Mouse (Mus musculus): ENCODE measurements at regions not wholly inside any gene's neighbourhood (a gene's known extent, or its start where the extent isn't known, plus 50 kb on each side); places are given as distances from the start of the nearest gene placed in this dataset.

DNA sequence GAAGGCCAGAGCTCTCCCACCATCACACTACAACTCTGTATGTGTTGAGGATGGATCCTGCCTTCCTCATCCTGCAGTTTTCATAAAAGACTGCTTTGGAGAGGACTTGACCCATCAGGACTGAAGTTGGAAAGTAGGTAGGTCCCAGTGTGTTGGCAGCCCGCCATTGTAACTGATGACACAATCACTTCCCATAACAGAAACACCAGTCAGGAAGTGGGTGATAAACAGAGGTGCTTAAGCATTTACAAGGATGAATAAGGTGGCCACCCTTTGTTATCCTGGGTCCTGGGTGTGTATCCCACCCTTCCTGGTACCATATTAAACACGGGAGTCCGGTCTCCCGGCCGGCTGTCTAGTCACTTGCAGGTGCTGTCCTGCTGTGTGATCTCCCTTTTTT, 118.3 kb downstream of the Snx10 start:
- no peaks in the 10 kb centered on the region for H3K36me3 ChIP-seq (ENCODE audit: insufficient read depth, low read length)
- peaks cover 3% of the 10 kb centered on the region; the same call in 1 of the 2 replicates for H3K9me3 ChIP-seq (ENCODE audit: low read length)
- no peak overlapping the region for H3K4me3 ChIP-seq (replicated peaks; ENCODE audit: low read length)
- H3K27me3 ChIP-seq (ENCODE audit: insufficient read depth, low read length), result no peaks in the 10 kb centered on the region
- no peak for TF ChIP-seq NANOG (IDR thresholded peaks at IDR 0.05; ENCODE audit: borderline replicate concordance, low read length)
- TF ChIP-seq CTCF (conservative IDR thresholded peaks at IDR 0.05; ENCODE audit: low read length), result no peak
- no peak for TF ChIP-seq POU5F1 (IDR thresholded peaks at IDR 0.05; ENCODE audit: borderline replicate concordance, low read length)
- H3K4me1 ChIP-seq (replicated peaks; ENCODE audit: low read depth, low read length), result no peaks in the 10 kb centered on the region

DNA sequence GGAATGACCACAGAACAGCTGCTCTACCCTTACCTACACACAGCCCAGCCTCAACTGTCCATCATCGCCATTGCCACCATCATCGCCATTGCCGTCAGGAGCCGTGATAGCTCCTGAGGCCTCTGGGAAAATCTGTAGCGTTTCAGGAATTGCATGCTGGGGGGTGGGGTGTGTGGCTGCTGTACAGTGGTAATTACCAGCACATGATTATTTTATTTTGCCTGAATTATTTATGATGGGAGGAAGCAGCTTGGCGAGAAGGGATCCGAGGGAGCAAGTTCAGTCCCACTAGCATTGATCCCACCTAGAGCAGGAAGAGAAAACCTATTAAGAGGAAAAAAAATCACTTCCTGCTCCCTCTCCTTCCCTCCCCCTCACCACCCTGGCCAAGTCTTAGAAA, 125.1 kb downstream of the Snx10 start:
- TF ChIP-seq NANOG (IDR thresholded peaks at IDR 0.05; ENCODE audit: borderline replicate concordance, low read length) (no peak), POU5F1 (IDR thresholded peaks at IDR 0.05; ENCODE audit: borderline replicate concordance, low read length) (no peak), CTCF (conservative IDR thresholded peaks at IDR 0.05; ENCODE audit: low read length) (no peak)
- H3K9me3 ChIP-seq (ENCODE audit: low read length), result no peaks in the 10 kb centered on the region
- H3K27me3 ChIP-seq (ENCODE audit: insufficient read depth, low read length), result no peaks in the 10 kb centered on the region
- H3K4me1 ChIP-seq (replicated peaks; ENCODE audit: low read depth, low read length), result no peaks in the 10 kb centered on the region
- no peaks in the 10 kb centered on the region for H3K36me3 ChIP-seq (ENCODE audit: insufficient read depth, low read length)
- H3K4me3 ChIP-seq (replicated peaks; ENCODE audit: low read length), result no peak overlapping the region

DNA sequence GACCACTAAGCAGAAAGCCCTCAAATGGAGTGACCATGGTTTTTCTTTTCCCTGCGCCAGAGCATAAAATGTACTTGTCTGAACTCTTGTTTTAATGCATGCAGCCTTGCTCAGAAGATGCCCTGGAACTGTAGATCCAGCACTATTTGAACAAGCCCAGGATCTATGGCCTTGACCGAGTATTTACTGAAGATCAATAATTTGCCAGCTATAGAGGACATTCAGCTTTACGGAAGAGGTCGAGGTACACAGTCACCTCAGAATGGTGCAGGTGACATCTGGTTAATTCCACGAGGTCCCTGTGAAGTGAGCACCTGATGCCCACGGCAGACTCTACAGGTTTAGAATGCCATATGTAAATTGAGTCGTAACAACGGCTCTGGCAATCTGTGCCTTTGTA, 130.1 kb downstream of the Snx10 start:
- H3K4me1 ChIP-seq (replicated peaks; ENCODE audit: low read depth, low read length), result peaks cover 16% of the 10 kb centered on the region
- TF ChIP-seq CTCF (conservative IDR thresholded peaks at IDR 0.05; ENCODE audit: low read length) (no peak), NANOG (IDR thresholded peaks at IDR 0.05; ENCODE audit: borderline replicate concordance, low read length) (no peak), POU5F1 (IDR thresholded peaks at IDR 0.05; ENCODE audit: borderline replicate concordance, low read length) (no peak)
- H3K27me3 ChIP-seq (ENCODE audit: insufficient read depth, low read length), result no peaks in the 10 kb centered on the region
- H3K9me3 ChIP-seq (ENCODE audit: low read length), result no peaks in the 10 kb centered on the region
- no peak overlapping the region for H3K4me3 ChIP-seq (replicated peaks; ENCODE audit: low read length)
- no peaks in the 10 kb centered on the region for H3K36me3 ChIP-seq (ENCODE audit: insufficient read depth, low read length)

DNA sequence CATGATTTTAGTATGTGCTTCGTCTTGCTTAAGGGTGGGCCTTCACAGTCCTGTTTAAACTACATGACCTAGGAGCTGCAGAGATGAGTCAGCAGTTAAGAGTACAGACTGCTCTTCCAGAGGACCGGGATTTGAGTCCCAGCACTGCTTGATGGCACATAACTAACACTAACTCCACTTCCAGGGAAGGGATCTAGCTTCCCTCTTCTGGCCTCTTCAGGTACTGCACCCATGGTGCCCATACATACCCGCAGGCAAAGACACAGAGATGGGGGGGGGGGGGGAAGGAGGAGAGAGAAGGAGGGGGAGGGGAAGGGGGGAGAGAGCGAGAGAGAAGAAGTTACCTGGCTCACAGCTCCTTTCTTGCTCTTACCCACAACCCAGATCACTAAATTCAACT, 131.3 kb downstream of the Snx10 start:
- H3K36me3 ChIP-seq (ENCODE audit: insufficient read depth, low read length), result no peaks in the 10 kb centered on the region
- H3K27me3 ChIP-seq (ENCODE audit: insufficient read depth, low read length), result no peaks in the 10 kb centered on the region
- TF ChIP-seq NANOG (IDR thresholded peaks at IDR 0.05; ENCODE audit: borderline replicate concordance, low read length) (no peak), CTCF (conservative IDR thresholded peaks at IDR 0.05; ENCODE audit: low read length) (peak; percentile 39)
- no peaks in the 10 kb centered on the region for H3K9me3 ChIP-seq (ENCODE audit: low read length)
- H3K4me3 ChIP-seq (replicated peaks; ENCODE audit: low read length), result no peak overlapping the region
- peaks cover 16% of the 10 kb centered on the region for H3K4me1 ChIP-seq (replicated peaks; ENCODE audit: low read depth, low read length)

DNA sequence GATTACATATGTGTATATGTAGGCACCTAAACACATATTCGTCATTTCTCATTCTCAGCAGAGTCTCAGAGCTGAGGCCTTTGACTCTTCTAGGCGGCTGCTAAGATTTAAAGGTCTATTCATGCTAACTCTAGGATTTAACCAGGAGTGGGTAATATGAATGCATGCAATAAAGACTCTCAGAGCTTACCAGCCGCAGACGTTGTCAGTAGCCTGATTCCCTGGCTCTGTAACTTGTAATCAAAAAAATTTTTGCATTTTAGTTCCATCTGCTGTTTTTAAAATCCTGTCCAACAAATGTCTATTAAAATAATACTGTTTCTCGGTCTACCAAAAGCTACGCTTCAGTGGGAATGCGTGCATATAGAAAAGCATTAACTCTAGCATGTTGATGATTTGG, 132.4 kb downstream of the Snx10 start:
- TF ChIP-seq CTCF (conservative IDR thresholded peaks at IDR 0.05; ENCODE audit: low read length) (no peak), NANOG (IDR thresholded peaks at IDR 0.05; ENCODE audit: borderline replicate concordance, low read length) (no peak), POU5F1 (IDR thresholded peaks at IDR 0.05; ENCODE audit: borderline replicate concordance, low read length) (no peak)

DNA sequence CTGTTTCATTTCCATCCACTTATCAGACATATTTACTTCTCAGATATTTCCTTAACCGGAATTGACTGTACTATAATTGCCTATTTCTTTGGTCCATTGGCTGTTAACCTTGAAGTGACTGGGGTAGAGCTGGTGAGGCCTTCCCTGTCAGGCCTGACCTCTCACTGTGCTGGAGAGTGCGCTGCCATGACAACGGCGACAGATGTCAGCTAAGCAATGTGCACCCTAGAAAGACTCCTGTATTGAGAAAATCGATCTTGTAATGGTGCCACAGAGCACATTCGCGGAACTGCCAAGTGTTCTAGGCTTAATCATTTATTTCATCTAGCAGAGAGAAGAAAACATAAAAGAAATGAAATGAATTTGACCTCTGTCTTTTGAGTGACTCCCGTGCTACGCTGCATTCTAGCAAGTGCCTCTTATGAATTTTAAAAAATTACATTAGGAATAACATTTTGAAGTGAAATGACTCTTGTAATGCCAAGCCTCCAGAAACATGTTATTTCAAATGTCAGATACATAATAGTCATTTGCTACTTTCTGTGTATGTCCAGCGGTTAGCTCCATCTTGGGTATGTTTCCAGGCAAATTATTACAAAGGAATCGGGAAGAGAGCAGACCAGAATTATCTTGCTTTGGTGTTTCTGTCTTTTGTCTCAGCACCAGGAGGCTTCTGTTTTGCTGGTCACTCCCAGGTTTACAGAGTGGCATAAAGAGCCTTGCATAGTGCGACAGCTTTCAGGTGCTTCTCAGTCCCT, 133.4 kb downstream of the Snx10 start:
- no peak for TF ChIP-seq CTCF (conservative IDR thresholded peaks at IDR 0.05; ENCODE audit: low read length)
- TF ChIP-seq POU5F1 (IDR thresholded peaks at IDR 0.05; ENCODE audit: borderline replicate concordance, low read length), result no peak
- TF ChIP-seq NANOG (IDR thresholded peaks at IDR 0.05; ENCODE audit: borderline replicate concordance, low read length), result no peak
- Histone ChIP-seq H3K36me3 (ENCODE audit: insufficient read depth, low read length) (no peaks in the 10 kb centered on the region), H3K27me3 (ENCODE audit: insufficient read depth, low read length) (no peaks in the 10 kb centered on the region), H3K4me3 (replicated peaks; ENCODE audit: low read length) (no peak overlapping the region), H3K9me3 (ENCODE audit: low read length) (peaks cover 4% of the 10 kb centered on the region; the same call in 1 of the 2 replicates), H3K4me1 (replicated peaks; ENCODE audit: low read depth, low read length) (peaks cover 16% of the 10 kb centered on the region)

More for the DNA sequence above, 132.4 kb downstream of the Snx10 start:
- no peaks in the 10 kb centered on the region for H3K9me3 ChIP-seq (ENCODE audit: low read length)
- no peaks in the 10 kb centered on the region for H3K36me3 ChIP-seq (ENCODE audit: insufficient read depth, low read length)
- H3K4me3 ChIP-seq (replicated peaks; ENCODE audit: low read length), result no peak overlapping the region
- H3K4me1 ChIP-seq (replicated peaks; ENCODE audit: low read depth, low read length), result peaks cover 16% of the 10 kb centered on the region
- H3K27me3 ChIP-seq (ENCODE audit: insufficient read depth, low read length), result no peaks in the 10 kb centered on the region

DNA sequence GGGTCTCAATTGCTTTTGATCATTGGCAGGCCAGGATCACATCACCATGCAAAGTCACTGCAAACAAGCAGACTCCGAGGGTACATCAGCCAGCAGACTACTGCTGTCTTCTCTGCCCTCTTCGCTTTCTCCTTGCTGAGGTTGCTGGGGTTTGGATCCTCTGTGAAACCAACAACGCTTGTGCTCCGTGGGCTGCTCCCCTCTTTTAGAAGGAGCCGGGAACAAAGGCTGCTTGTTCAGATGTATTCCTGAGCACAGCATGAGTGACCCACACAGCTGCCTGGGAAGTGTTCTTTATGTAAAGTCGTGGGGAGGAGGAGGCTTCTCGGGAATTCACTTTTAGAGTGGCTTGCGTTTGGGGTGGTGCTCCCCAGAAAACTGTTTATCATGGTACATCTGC, 134.7 kb downstream of the Snx10 start:
- peaks cover 17% of the 10 kb centered on the region for H3K9me3 ChIP-seq (ENCODE audit: low read length)
- no peaks in the 10 kb centered on the region for H3K27me3 ChIP-seq (ENCODE audit: insufficient read depth, low read length)
- TF ChIP-seq NANOG (IDR thresholded peaks at IDR 0.05; ENCODE audit: borderline replicate concordance, low read length) (no peak), POU5F1 (IDR thresholded peaks at IDR 0.05; ENCODE audit: borderline replicate concordance, low read length) (no peak), CTCF (conservative IDR thresholded peaks at IDR 0.05; ENCODE audit: low read length) (no peak)
- H3K4me3 ChIP-seq (replicated peaks; ENCODE audit: low read length), result no peak overlapping the region
- peaks cover 16% of the 10 kb centered on the region for H3K4me1 ChIP-seq (replicated peaks; ENCODE audit: low read depth, low read length)
- H3K36me3 ChIP-seq (ENCODE audit: insufficient read depth, low read length), result no peaks in the 10 kb centered on the region

DNA sequence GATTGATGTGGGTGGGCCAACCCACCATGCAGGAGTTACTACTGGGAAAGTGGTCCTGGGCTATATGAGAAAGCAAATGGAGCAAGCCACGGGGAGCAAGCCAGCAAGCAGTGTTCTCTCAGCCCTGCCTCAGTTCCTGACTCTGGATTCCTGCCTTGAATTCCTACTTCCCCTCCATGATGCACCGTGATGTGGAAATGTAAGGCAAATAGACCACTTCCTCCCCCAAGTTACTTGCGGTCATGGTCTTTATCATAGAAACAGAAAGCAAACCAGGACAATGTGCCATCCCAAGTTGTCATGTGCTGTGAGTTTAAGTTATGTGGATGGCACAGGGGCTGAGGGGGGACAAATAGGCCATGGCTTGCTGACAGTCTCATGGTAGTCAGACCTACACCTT, 139.5 kb downstream of the Snx10 start:
- H3K9me3 ChIP-seq (ENCODE audit: low read length), result peaks cover 49% of the 10 kb centered on the region
- TF ChIP-seq NANOG (IDR thresholded peaks at IDR 0.05; ENCODE audit: borderline replicate concordance, low read length), result no peak
- H3K4me3 ChIP-seq (replicated peaks; ENCODE audit: low read length), result no peak overlapping the region
- no peaks in the 10 kb centered on the region for H3K27me3 ChIP-seq (ENCODE audit: insufficient read depth, low read length)
- H3K36me3 ChIP-seq (ENCODE audit: insufficient read depth, low read length), result 0 out of 2 replicates have a peak, but pooled peaks cover 3% of the 10 kb centered on the region
- peaks cover 3% of the 10 kb centered on the region; the same call in 1 of the 2 replicates for H3K4me1 ChIP-seq (replicated peaks; ENCODE audit: low read depth, low read length)

DNA sequence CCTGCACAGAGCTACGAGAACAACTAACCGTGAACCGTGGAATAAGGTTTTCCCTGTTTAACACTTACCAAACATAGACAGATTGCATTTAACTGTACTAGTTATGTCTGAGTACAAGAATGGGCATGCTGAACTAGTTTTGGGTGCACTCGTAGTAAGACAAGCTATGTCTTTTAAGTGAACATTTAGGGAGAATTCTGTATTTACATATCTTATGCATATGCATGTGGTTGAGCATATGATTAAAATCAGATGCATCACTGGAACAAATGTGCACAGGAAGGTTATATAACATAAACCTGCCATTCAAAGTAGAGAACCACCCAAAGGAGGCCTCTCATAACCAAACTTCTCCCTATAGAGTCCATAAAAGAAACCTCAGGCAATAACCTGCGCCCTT, 140.3 kb downstream of the Snx10 start:
- TF ChIP-seq CTCF (conservative IDR thresholded peaks at IDR 0.05; ENCODE audit: low read length) (no peak), NANOG (IDR thresholded peaks at IDR 0.05; ENCODE audit: borderline replicate concordance, low read length) (no peak), POU5F1 (IDR thresholded peaks at IDR 0.05; ENCODE audit: borderline replicate concordance, low read length) (peak; percentile 36; the same call in 1 of the 2 replicates)

More for the DNA sequence above, 140.3 kb downstream of the Snx10 start:
- Histone ChIP-seq H3K9me3 (ENCODE audit: low read length) (peaks cover 49% of the 10 kb centered on the region), H3K27me3 (ENCODE audit: insufficient read depth, low read length) (0 out of 2 replicates have a peak, but pooled peaks cover 2% of the 10 kb centered on the region), H3K4me1 (replicated peaks; ENCODE audit: low read depth, low read length) (no peaks in the 10 kb centered on the region), H3K36me3 (ENCODE audit: insufficient read depth, low read length) (0 out of 2 replicates have a peak, but pooled peaks cover 3% of the 10 kb centered on the region), H3K4me3 (replicated peaks; ENCODE audit: low read length) (no peak overlapping the region)

Measured in E14TG2a.4 (cell line).